ENCODE assay signal across 25 mouse cellular contexts in genomic region chr12:79478816-79479215, GRCm38 (mm10).
DNase-seq lines count a peak whose midpoint lies in the region; ATAC-seq and TF ChIP-seq lines count a peak whose summit lies in the region.
"Had no signal": no experiment of that assay in that cellular context is flagged by ENCODE, and none has a peak within 500 bp of the region (broad histone marks: within the 10 kb centered on the region; RNA-seq: fewer than 3 reads in every experiment).

No protein-coding gene starts in this region.

- WGBS in heart, embryonic 10.5 days, result 61% methylated on average over 5 of the region's 5 CpGs
- 50% methylated on average over 5 of the region's 5 CpGs for WGBS in heart, embryonic 13.5 days
- WGBS in heart, embryonic 15.5 days, result 47% methylated on average over 5 of the region's 5 CpGs
- WGBS in heart, postnatal 0 days, result 31% methylated on average over 5 of the region's 5 CpGs

- H3K4me2 ChIP-seq in heart, embryonic 13.5 days, result no peak overlapping the region
- H3K4me2 ChIP-seq in heart, embryonic 15.5 days, result no peak overlapping the region
- no peak overlapping the region for H3K4me2 ChIP-seq in heart, postnatal 0 days (ENCODE audit: low read depth, low read length)
- H3K4me2 ChIP-seq: embryonic facial prominence, embryonic 12.5 days; forebrain, embryonic 13.5 days had no signal

- no peak overlapping the region for H3K4me3 ChIP-seq in heart, embryonic 10.5 days
- no peak overlapping the region for H3K4me3 ChIP-seq in heart, embryonic 13.5 days
- no peak overlapping the region for H3K4me3 ChIP-seq in heart, embryonic 15.5 days
- no peak overlapping the region for H3K4me3 ChIP-seq in heart, postnatal 0 days (ENCODE audit: low read depth, low read length)
- H3K4me3 ChIP-seq: embryonic facial prominence, embryonic 10.5 days; embryonic facial prominence, embryonic 12.5 days; forebrain, embryonic 13.5 days had no signal

- TF ChIP-seq CTCF in heart, postnatal 0 days (IDR thresholded peaks at IDR 0.05; ENCODE audit: low read depth), result no peak

- H3K36me3 ChIP-seq in heart, embryonic 10.5 days, result peaks cover 2% of the 10 kb centered on the region; the same call in 1 of the 2 replicates
- H3K36me3 ChIP-seq in heart, embryonic 13.5 days, result no peaks in the 10 kb centered on the region
- H3K36me3 ChIP-seq in heart, embryonic 15.5 days, result no peaks in the 10 kb centered on the region
- H3K36me3 ChIP-seq in heart, postnatal 0 days (replicated peaks; ENCODE audit: control insufficient read depth, insufficient read depth, low read length), result no peaks in the 10 kb centered on the region
- H3K36me3 ChIP-seq: embryonic facial prominence, embryonic 10.5 days; embryonic facial prominence, embryonic 12.5 days; G1E had no signal

- no peaks in the 10 kb centered on the region for H3K27me3 ChIP-seq in heart, embryonic 10.5 days (ENCODE audit: insufficient read depth, poor library complexity, severe bottlenecking)
- no peaks in the 10 kb centered on the region for H3K27me3 ChIP-seq in heart, embryonic 13.5 days (replicated peaks)
- no peaks in the 10 kb centered on the region for H3K27me3 ChIP-seq in heart, embryonic 15.5 days
- no peaks in the 10 kb centered on the region for H3K27me3 ChIP-seq in heart, postnatal 0 days (ENCODE audit: control insufficient read depth, insufficient read depth, low read length)
- H3K27me3 ChIP-seq: CH12.LX; embryonic facial prominence, embryonic 12.5 days; forebrain, embryonic 13.5 days; Patski had no signal

- ATAC-seq in heart, embryonic 13.5 days (ENCODE audit: extremely low read depth, insufficient number of reproducible peaks, low FRiP score, low TSS enrichment), result no peak
- ATAC-seq in heart, embryonic 15.5 days (replicated peaks; ENCODE audit: insufficient number of reproducible peaks, insufficient read depth, low FRiP score, low read depth), result no peak; the same call in 1 of the 2 replicates
- peak; percentile 89 for ATAC-seq in heart, postnatal 0 days (ENCODE audit: insufficient read depth, low read depth)
- ATAC-seq: activated CD4-positive, CD25-positive, alpha-beta regulatory T cell, adult 4 months; CD4-positive, CD25-positive, alpha-beta regulatory T cell, adult 4 months; forebrain, embryonic 13.5 days; Patski had no signal

- intact Hi-C loops in heart, postnatal 14 days (cut with DNase I), result no loop called here

- no peak overlapping the region for H3K9ac ChIP-seq in heart, embryonic 13.5 days
- no peak overlapping the region for H3K9ac ChIP-seq in heart, embryonic 15.5 days
- H3K9ac ChIP-seq in heart, postnatal 0 days (replicated peaks; ENCODE audit: low read depth, low read length), result no peak overlapping the region
- H3K9ac ChIP-seq: embryonic facial prominence, embryonic 12.5 days; forebrain, embryonic 13.5 days had no signal

- H3K27ac ChIP-seq in heart, embryonic 10.5 days, result no peak overlapping the region
- H3K27ac ChIP-seq in heart, embryonic 13.5 days (replicated peaks), result peak overlapping the region; percentile 48; the same call in 1 of the 2 replicates
- peak overlapping the region; percentile 55 for H3K27ac ChIP-seq in heart, embryonic 15.5 days
- peak overlapping the region; percentile 61 for H3K27ac ChIP-seq in heart, postnatal 0 days (ENCODE audit: low read depth)
- H3K27ac ChIP-seq: embryonic facial prominence, embryonic 10.5 days; embryonic facial prominence, embryonic 12.5 days; forebrain, embryonic 13.5 days had no signal

- no peak for TF ChIP-seq EP300 in heart, postnatal 0 days (IDR thresholded peaks at IDR 0.05; ENCODE audit: low read depth)

- H3K9me3 ChIP-seq in heart, embryonic 10.5 days, result no peaks in the 10 kb centered on the region
- H3K9me3 ChIP-seq in heart, embryonic 13.5 days, result 0 out of 2 replicates have a peak, but pooled peaks cover 2% of the 10 kb centered on the region
- no peaks in the 10 kb centered on the region for H3K9me3 ChIP-seq in heart, embryonic 15.5 days (replicated peaks)
- H3K9me3 ChIP-seq in heart, postnatal 0 days (replicated peaks; ENCODE audit: control insufficient read depth, low read length), result peaks cover 4% of the 10 kb centered on the region; the same call in 1 of the 2 replicates
- H3K9me3 ChIP-seq: embryonic facial prominence, embryonic 10.5 days; embryonic facial prominence, embryonic 12.5 days; G1E had no signal

- 0 out of 2 replicates have a peak, but pooled peaks cover 9% of the 10 kb centered on the region for H3K4me1 ChIP-seq in heart, embryonic 10.5 days
- H3K4me1 ChIP-seq in heart, embryonic 13.5 days, result peaks cover 27% of the 10 kb centered on the region
- H3K4me1 ChIP-seq in heart, embryonic 15.5 days (replicated peaks), result peaks cover 17% of the 10 kb centered on the region
- H3K4me1 ChIP-seq in heart, postnatal 0 days (ENCODE audit: control insufficient read depth, insufficient read depth), result peaks cover 4% of the 10 kb centered on the region; the same call in 1 of the 2 replicates

- DNase-seq in heart, adult 11 months, result peak; percentile 31
- DNase-seq in heart, embryonic 10.5 days (ENCODE audit: low spot score), result no peak
- no peak for DNase-seq in heart, postnatal 14 days
- DNase-seq in heart, adult 18-20 months, result no peak
- DNase-seq in heart, postnatal 0 days (ENCODE audit: low spot score), result peak; percentile 46
- no peak for DNase-seq in heart, postnatal 4 days
- DNase-seq: adrenal gland, adult 8-10 months; adrenal gland, postnatal 14 days; adrenal gland, postnatal 36 days; B cell, adult 2 months; cerebellum, adult 11-12 months; cerebellum, adult 2 months; cerebellum, adult 9-10 months; cerebellum, postnatal 10 days; cerebellum, postnatal 25 days had no signal

Comparison
In these comparisons a context has a peak if more than half of its experiments do, and no peak if none do; other contexts are left out.
1. DNase-seq: peak in heart, adult 11 months (single experiment) and heart, postnatal 0 days (single experiment); none in heart, embryonic 10.5 days (single experiment), heart, postnatal 14 days (0 of 2), heart, adult 18-20 months (0 of 2) and heart, postnatal 4 days (single experiment).